Mouse (Mus musculus) myocyte (in vitro differentiated cells): ENCODE data around the gene Klk11. TPM values are rescaled to one million over a fixed set of nuclear protein-coding genes. Genes with fewer than 3 reads are reported as not detected.

Source experiments
- H3K27me3 ChIP-seq: one replicate; pipeline ENCODE4 v1.6.1; 2011; ENCODE audit not compliant: control insufficient read depth, insufficient read depth, insufficient read length
- H3K36me3 ChIP-seq: one replicate; pipeline ENCODE4 v1.6.1; 2011; ENCODE audit not compliant: control insufficient read depth, insufficient read depth
- H3K4me2 ChIP-seq: one replicate; pipeline ENCODE4 v1.6.1; 2011; ENCODE audit warnings: low read depth, control low read depth
- H3K4me3 ChIP-seq: one replicate; pipeline ENCODE4 v1.5.1; 2011; ENCODE audit warnings: mild to moderate bottlenecking, control low read depth, moderate library complexity
- H3K79me2 ChIP-seq: one replicate; pipeline ENCODE4 v1.6.1; 2011; ENCODE audit not compliant: control insufficient read depth, insufficient read depth
- H3ac ChIP-seq: one replicate; pipeline ENCODE4 v1.6.1; 2011; ENCODE audit not compliant: control insufficient read depth, insufficient read length
- CEBPB ChIP-seq: IDR thresholded peaks from 2 replicates; pipeline ENCODE4 v1.6.1; 2011; ENCODE audit warnings: mild to moderate bottlenecking, moderate library complexity; ENCODE audit not compliant: poor library complexity, insufficient read depth, severe bottlenecking
- E2F4 ChIP-seq: IDR thresholded peaks from one replicate; pipeline ENCODE4 v1.6.1; 2011; ENCODE audit warnings: mild to moderate bottlenecking, control low read depth, moderate library complexity; ENCODE audit not compliant: insufficient read depth
- MAX ChIP-seq: IDR thresholded peaks from one replicate; pipeline ENCODE4 v1.6.1; 2011; ENCODE audit warnings: low read depth, mild to moderate bottlenecking, control low read depth
- MYOD1 ChIP-seq, 3 experiments: IDR thresholded peaks; one replicate each; pipeline ENCODE4 v1.6.1; 2011; ENCODE audit warnings: control low read depth in 2 of 3, low read depth in 2 of 3, mild to moderate bottlenecking in 2 of 3, moderate library complexity in 1 of 3; ENCODE audit not compliant: insufficient read length in 2 of 3, control insufficient read depth in 1 of 3
- MYOG ChIP-seq, 3 experiments: IDR thresholded peaks; one replicate each; pipeline ENCODE4 v1.6.1; 2011; ENCODE audit warnings: control low read depth in 2 of 3, low read depth in 2 of 3, mild to moderate bottlenecking in 2 of 3; ENCODE audit not compliant: insufficient read length in 2 of 3, control insufficient read depth in 1 of 3, insufficient read depth in 1 of 3
- POLR2A ChIP-seq: IDR thresholded peaks from one replicate; pipeline ENCODE4 v1.6.1; 2011; ENCODE audit warnings: low read depth, mild to moderate bottlenecking, control low read depth, moderate library complexity; ENCODE audit not compliant: insufficient read length
- POLR2AphosphoS2 ChIP-seq: IDR thresholded peaks from one replicate; pipeline ENCODE4 v1.6.1; 2011; ENCODE audit warnings: low read depth, control low read depth; ENCODE audit not compliant: insufficient read length
- REST ChIP-seq: IDR thresholded peaks from one replicate; pipeline ENCODE4 v1.6.1; 2011; ENCODE audit warnings: mild to moderate bottlenecking, control low read depth, moderate library complexity; ENCODE audit not compliant: insufficient read depth, insufficient read length
- SRF ChIP-seq: IDR thresholded peaks from one replicate; pipeline ENCODE4 v1.6.1; 2011; ENCODE audit warnings: low read depth; ENCODE audit not compliant: control insufficient read depth, insufficient read length
- TCF12 ChIP-seq: IDR thresholded peaks from one replicate; pipeline ENCODE4 v1.6.1; 2011; ENCODE audit warnings: mild to moderate bottlenecking, control low read depth; ENCODE audit not compliant: poor library complexity, insufficient read depth, severe bottlenecking
- TCF3 ChIP-seq: IDR thresholded peaks from one replicate; pipeline ENCODE4 v1.6.1; 2011; ENCODE audit warnings: low read depth, control low read depth; ENCODE audit not compliant: insufficient read length
- USF1 ChIP-seq: IDR thresholded peaks from one replicate; pipeline ENCODE4 v1.6.1; 2011; ENCODE audit warnings: low read depth, mild to moderate bottlenecking, control low read depth, moderate library complexity
- polyA plus RNA-seq: library from polyadenylated mRNA; unstranded; fragments of >200 nt; fragmentation: generic; extraction: Trizol; gene quantifications from one replicate; pipeline ENCODE4 v1.2.1, GENCODE M21; 2012; ENCODE audit warnings: missing spikeins

Klk11 gene
- polyA plus RNA-seq, 1 experiment: 0.56 TPM

- no peaks in the 10 kb centered on the region for H3K27me3 ChIP-seq
- TF ChIP-seq SRF (no peak), POLR2A (no peak), MYOD1 (IDR thresholded peaks at IDR 0.05; ENCODE audit: control insufficient read depth in 1 of 3, insufficient read length in 2 of 3, low read depth in 2 of 3) (no peak), MAX (no peak), TCF12 (no peak), USF1 (no peak), TCF3 (no peak), E2F4 (no peak), MYOG (IDR thresholded peaks at IDR 0.05; ENCODE audit: control insufficient read depth in 1 of 3, insufficient read depth in 1 of 3, insufficient read length in 2 of 3, low read depth in 2 of 3) (no peak), REST (no peak), CEBPB (no peak), POLR2AphosphoS2 (no peak)
- peak overlapping the region; percentile 18 for H3K4me2 ChIP-seq
- no peaks in the 10 kb centered on the region for H3K79me2 ChIP-seq
- no peaks in the 10 kb centered on the region for H3K36me3 ChIP-seq
- no peak overlapping the region for H3K4me3 ChIP-seq
- H3ac ChIP-seq: no peak overlapping the region
These were observed 5.8 kb downstream of the Klk11 start for GRCm38 (mm10) chr7:43780241-43780640.

DNA sequence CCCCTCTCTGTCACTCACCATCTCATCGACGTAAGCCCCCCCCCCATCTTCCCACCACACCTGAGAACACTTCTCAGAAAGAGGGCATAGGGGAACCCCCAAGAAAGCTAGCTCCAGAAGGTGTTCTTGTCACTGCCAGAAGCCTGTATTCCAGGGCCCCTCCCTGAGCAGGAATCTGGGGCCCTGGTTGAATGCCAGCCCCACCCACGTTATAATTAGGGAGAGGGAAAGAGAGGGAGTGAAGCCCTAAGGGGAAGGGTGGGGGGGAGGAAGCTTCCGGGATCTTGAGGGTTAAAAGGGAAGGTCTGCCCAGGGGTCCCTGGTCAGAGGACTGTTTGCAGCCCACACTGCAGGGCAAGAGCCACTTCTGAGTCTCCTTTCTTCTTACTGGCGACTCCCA is 6.3 kb downstream of the Klk11 start, which contains the start of gene Klk10:
Gene Klk10 (plus strand): TSS at position 290 of the 400 bp plus-strand sequence.
- TF ChIP-seq MYOG (IDR thresholded peaks at IDR 0.05; ENCODE audit: control insufficient read depth in 1 of 3, insufficient read depth in 1 of 3, insufficient read length in 2 of 3, low read depth in 2 of 3) (no peak), CEBPB (no peak), MAX (no peak), USF1 (no peak), MYOD1 (IDR thresholded peaks at IDR 0.05; ENCODE audit: control insufficient read depth in 1 of 3, insufficient read length in 2 of 3, low read depth in 2 of 3) (no peak), POLR2AphosphoS2 (no peak), POLR2A (no peak), TCF12 (no peak), TCF3 (no peak), E2F4 (no peak), SRF (no peak), REST (no peak)
- no peaks in the 10 kb centered on the region for H3K36me3 ChIP-seq
- H3K79me2 ChIP-seq: no peaks in the 10 kb centered on the region
- no peak within 1 kb of the TSS for H3K4me3 ChIP-seq
- H3ac ChIP-seq: no peak within 1 kb of the TSS
- H3K27me3 ChIP-seq: no peaks in the 10 kb centered on the region
- peak within 1 kb of the TSS; percentile 18 for H3K4me2 ChIP-seq

- Histone ChIP-seq H3K36me3 (no peaks in the 10 kb centered on the region), H3K4me2 (no peak overlapping the region), H3ac (no peak overlapping the region), H3K4me3 (no peak overlapping the region), H3K27me3 (no peaks in the 10 kb centered on the region), H3K79me2 (no peaks in the 10 kb centered on the region)
- TF ChIP-seq MAX: no peak
- TF ChIP-seq E2F4: no peak
- no peak for TF ChIP-seq TCF12
- no peak for TF ChIP-seq MYOG (IDR thresholded peaks at IDR 0.05; ENCODE audit: control insufficient read depth in 1 of 3, insufficient read depth in 1 of 3, insufficient read length in 2 of 3, low read depth in 2 of 3)
- TF ChIP-seq SRF: no peak
- TF ChIP-seq MYOD1 (IDR thresholded peaks at IDR 0.05; ENCODE audit: control insufficient read depth in 1 of 3, insufficient read length in 2 of 3, low read depth in 2 of 3): no peak
- TF ChIP-seq CEBPB: no peak
- TF ChIP-seq TCF3: no peak
- no peak for TF ChIP-seq REST
- no peak for TF ChIP-seq USF1
- no peak for TF ChIP-seq POLR2AphosphoS2
- TF ChIP-seq POLR2A: no peak
These were observed 7.1 kb downstream of the Klk11 start for GRCm38 (mm10) chr7:43781541-43781940.

GRCm38 (mm10) chr7:43782275-43783265 is 8.2 kb downstream of the Klk11 start:
- Histone ChIP-seq H3K27me3 (no peaks in the 10 kb centered on the region), H3K4me3 (no peak overlapping the region), H3K79me2 (no peaks in the 10 kb centered on the region), H3ac (no peak overlapping the region), H3K36me3 (no peaks in the 10 kb centered on the region), H3K4me2 (peak overlapping the region; percentile 53)
- TF ChIP-seq TCF12 (no peak), MYOD1 (IDR thresholded peaks at IDR 0.05; ENCODE audit: control insufficient read depth in 1 of 3, insufficient read length in 2 of 3, low read depth in 2 of 3) (no peak), E2F4 (no peak), MAX (no peak), POLR2A (no peak), USF1 (no peak), SRF (no peak), REST (no peak), POLR2AphosphoS2 (no peak), CEBPB (no peak)
